Comparison of ENCODE assay signal across 29 mouse cellular contexts in genomic region chr13:91724211-91724610, GRCm38 (mm10). TPM values are rescaled to one million over a fixed set of nuclear protein-coding genes. Genes with fewer than 3 reads are reported as not detected.
A peak's percentile ranks its signal among the peaks of the same experiment; 100 is the strongest.
DNase-seq lines count a peak whose midpoint lies in the region; ATAC-seq and TF ChIP-seq lines count a peak whose summit lies in the region.
"Had no signal": no experiment of that assay in that cellular context is flagged by ENCODE, and none has a peak within 500 bp of the region (broad histone marks: within the 10 kb centered on the region; RNA-seq: fewer than 3 reads in every experiment).

No protein-coding gene starts in this region.

- no peaks in the 10 kb centered on the region for H3K36me3 ChIP-seq in intestine, postnatal 0 days (ENCODE audit: control insufficient read depth, insufficient read depth)
- H3K36me3 ChIP-seq in intestine, embryonic 15.5 days = no peaks in the 10 kb centered on the region
- H3K36me3 ChIP-seq: embryonic facial prominence, embryonic 10.5 days; embryonic facial prominence, embryonic 13.5 days; forebrain, embryonic 12.5 days; forebrain, embryonic 15.5 days; heart, embryonic 10.5 days; heart, embryonic 13.5 days; hindbrain, embryonic 12.5 days; hindbrain, embryonic 15.5 days had no signal

- no peak overlapping the region for H3K4me3 ChIP-seq in intestine, postnatal 0 days (ENCODE audit: low read depth, low read length)
- no peak overlapping the region for H3K4me3 ChIP-seq in intestine, embryonic 15.5 days (replicated peaks)
- H3K4me3 ChIP-seq: embryonic facial prominence, embryonic 10.5 days; embryonic facial prominence, embryonic 13.5 days; erythroblast, embryonic 14.5 days; forebrain, embryonic 12.5 days; forebrain, embryonic 15.5 days; heart, adult 2 months; heart, embryonic 10.5 days; heart, embryonic 13.5 days; hindbrain, embryonic 12.5 days; hindbrain, embryonic 15.5 days had no signal

- peak overlapping the region; percentile 37; the same call in 1 of the 2 replicates for H3K27ac ChIP-seq in intestine, postnatal 0 days (ENCODE audit: low read depth, low read length)
- H3K27ac ChIP-seq in intestine, embryonic 15.5 days = no peak overlapping the region
- H3K27ac ChIP-seq: embryonic facial prominence, embryonic 10.5 days; embryonic facial prominence, embryonic 13.5 days; forebrain, embryonic 12.5 days; forebrain, embryonic 15.5 days; heart, adult 2 months; heart, embryonic 10.5 days; heart, embryonic 13.5 days; hindbrain, embryonic 12.5 days; hindbrain, embryonic 15.5 days had no signal

- no peaks in the 10 kb centered on the region for H3K4me1 ChIP-seq in intestine, postnatal 0 days (replicated peaks; ENCODE audit: control insufficient read depth, insufficient read depth, low read length)
- H3K4me1 ChIP-seq in intestine, embryonic 15.5 days (replicated peaks) = no peaks in the 10 kb centered on the region
- H3K4me1 ChIP-seq: embryonic facial prominence, embryonic 10.5 days; embryonic facial prominence, embryonic 13.5 days; forebrain, embryonic 12.5 days; forebrain, embryonic 15.5 days; heart, embryonic 10.5 days; heart, embryonic 13.5 days; hindbrain, embryonic 12.5 days; hindbrain, embryonic 15.5 days had no signal

- no peaks in the 10 kb centered on the region for H3K27me3 ChIP-seq in intestine, postnatal 0 days (replicated peaks; ENCODE audit: control insufficient read depth, insufficient read depth, low read length)
- H3K27me3 ChIP-seq in intestine, embryonic 15.5 days (replicated peaks) = no peaks in the 10 kb centered on the region
- H3K27me3 ChIP-seq: embryonic facial prominence, embryonic 13.5 days; forebrain, embryonic 12.5 days; forebrain, embryonic 15.5 days; heart, embryonic 13.5 days; hindbrain, embryonic 12.5 days; hindbrain, embryonic 15.5 days had no signal

- no peaks in the 10 kb centered on the region for H3K9me3 ChIP-seq in intestine, postnatal 0 days (ENCODE audit: control insufficient read depth)
- H3K9me3 ChIP-seq in intestine, embryonic 15.5 days = no peaks in the 10 kb centered on the region
- H3K9me3 ChIP-seq: embryonic facial prominence, embryonic 10.5 days; embryonic facial prominence, embryonic 13.5 days; forebrain, embryonic 12.5 days; forebrain, embryonic 15.5 days; heart, embryonic 10.5 days; heart, embryonic 13.5 days; hindbrain, embryonic 12.5 days; hindbrain, embryonic 15.5 days had no signal

- no peak for TF ChIP-seq CTCF in intestine, postnatal 0 days (IDR thresholded peaks at IDR 0.05; ENCODE audit: low read depth)

- H3K9ac ChIP-seq in intestine, postnatal 0 days (ENCODE audit: low read depth, low read length) = no peak overlapping the region
- no peak overlapping the region for H3K9ac ChIP-seq in intestine, embryonic 15.5 days
- H3K9ac ChIP-seq: embryonic facial prominence, embryonic 13.5 days; forebrain, embryonic 12.5 days; forebrain, embryonic 15.5 days; heart, embryonic 13.5 days; hindbrain, embryonic 12.5 days; hindbrain, embryonic 15.5 days had no signal

- WGBS in intestine, postnatal 0 days = 52% methylated on average over 3 of the region's 3 CpGs
- 72% methylated on average over 3 of the region's 3 CpGs for WGBS in intestine, embryonic 15.5 days

- ATAC-seq in intestine, postnatal 0 days = peak; percentile 59
- no peak for ATAC-seq in intestine, embryonic 15.5 days
- ATAC-seq: activated CD4-positive, CD25-positive, alpha-beta regulatory T cell, adult 4 months had no signal

- DNase-seq in 3134 (ENCODE audit: extremely low read depth, insufficient read length, low spot score) = peak; percentile 50
- peak; percentile 43 for DNase-seq in Muller cell, postnatal 12 days (ENCODE audit: inconsistent ontology term)
- DNase-seq in adipocyte (ENCODE audit: low spot score) = peak; percentile 51
- no peak for DNase-seq in ovary, postnatal 10 days (ENCODE audit: low spot score)
- DNase-seq in kidney, adult 11 months = no peak
- no peak for DNase-seq in c-Kit-positive CD71-positive TER-119-positive erythroid progenitor cells, embryonic 14.5 days (ENCODE audit: low spot score)
- DNase-seq: adrenal gland, postnatal 10 days; adrenal gland, postnatal 36 days; cerebellum, adult 11-12 months; cerebellum, adult 8-10 months; cerebellum, postnatal 10 days; cerebellum, postnatal 36 days; embryo, embryonic 11 days; gastrocnemius, postnatal 25 days; heart, adult 2 months; heart, postnatal 14 days had no signal

- no peak overlapping the region for H3K4me2 ChIP-seq in intestine, postnatal 0 days (replicated peaks; ENCODE audit: low read depth)
- no peak overlapping the region for H3K4me2 ChIP-seq in intestine, embryonic 15.5 days (replicated peaks)
- H3K4me2 ChIP-seq: embryonic facial prominence, embryonic 13.5 days; forebrain, embryonic 12.5 days; forebrain, embryonic 15.5 days; heart, embryonic 13.5 days; hindbrain, embryonic 12.5 days; hindbrain, embryonic 15.5 days had no signal

RNA-seq across cellular contexts. Expression of gene Acot12, which starts 17.1 kb away (rescaled TPM):
- 21.8 and 24.1 TPM in 2 replicates for polyA plus RNA-seq in intestine, postnatal 0 days (2015; fragmentation: Nextera tagmentation; extraction: Ambion mirVana)
- 0.20 and 0.33 TPM in 2 replicates for polyA plus RNA-seq in intestine, embryonic 15.5 days (2015; fragmentation: Nextera tagmentation; extraction: Ambion mirVana)
- polyA plus RNA-seq: activated CD4-positive, CD25-positive, alpha-beta regulatory T cell, adult 4 months; embryonic facial prominence, embryonic 10.5 days; erythroblast, embryonic 14.5 days; forebrain, embryonic 12.5 days; forebrain, embryonic 15.5 days; heart, embryonic 10.5 days; heart, embryonic 13.5 days; heart, embryonic 16.5 days; hindbrain, embryonic 12.5 days; hindbrain, embryonic 15.5 days had no signal

Comparison
In these comparisons a context has a peak if more than half of its experiments do, and no peak if none do; other contexts are left out.
1. RNA of gene Acot12, which starts 17.1 kb away (polyA plus RNA-seq): 21.8 to 24.1 TPM in intestine, postnatal 0 days; 0.20 to 0.33 TPM in intestine, embryonic 15.5 days; every median in the first group is over 10 times any median in the second.
2. DNase-seq: peak in 3134 (single experiment), Muller cell, postnatal 12 days (single experiment) and adipocyte (single experiment); none in ovary, postnatal 10 days (single experiment), kidney, adult 11 months (single experiment) and c-Kit-positive CD71-positive TER-119-positive erythroid progenitor cells, embryonic 14.5 days (single experiment).